Mouse (Mus musculus) neutrophil, adult 5-6 weeks (primary cell): Measurements from ENCODE around the gene Atp13a4. TPM values are rescaled to one million over a fixed set of nuclear protein-coding genes. Genes with fewer than 3 reads are reported as not detected.

ENCODE experiments used
- ATAC-seq: fragments of 151-379, 151-347 bp; 2 replicates; pipeline ENCODE4 v1.8.0; 2017; ENCODE audit warnings: mild to moderate bottlenecking, moderate TSS enrichment; ENCODE audit not compliant: insufficient number of reproducible peaks, poor library complexity, low FRiP score, severe bottlenecking; ENCODE audit errors: extremely low read depth
- total RNA-seq: library from RNA; stranded (forward); fragments of 200-1000 nt; gene quantifications from 2 replicates; pipeline ENCODE4 v1.2.3, GENCODE M21; 2017

Atp13a4 gene
- total RNA-seq, 1 experiment from 2014 or later: not detected

- ATAC-seq: no peak
These were observed 53.6 kb downstream of the Atp13a4 start for GRCm38 (mm10) chr16:29491031-29491430.

- ATAC-seq: no peak
These were observed 63.2 kb downstream of the Atp13a4 start for GRCm38 (mm10) chr16:29481439-29481838.

- ATAC-seq: no peak
These were observed 64.3 kb downstream of the Atp13a4 start for GRCm38 (mm10) chr16:29480396-29480795.

- ATAC-seq: no peak
These were observed 80.9 kb downstream of the Atp13a4 start for GRCm38 (mm10) chr16:29463798-29464197.

- no peak for ATAC-seq
These were observed 85.3 kb downstream of the Atp13a4 start for GRCm38 (mm10) chr16:29459331-29459730.

- no peak for ATAC-seq
These were observed 87.8 kb downstream of the Atp13a4 start for GRCm38 (mm10) chr16:29456851-29457250.

GRCm38 (mm10) chr16:29453282-29453681 is 91.4 kb downstream of the Atp13a4 start:
- no peak for ATAC-seq

GRCm38 (mm10) chr16:29451706-29452105 is 93.0 kb downstream of the Atp13a4 start:
- ATAC-seq: no peak

GRCm38 (mm10) chr16:29442126-29442525 is 102.5 kb downstream of the Atp13a4 start:
- no peak for ATAC-seq

GRCm38 (mm10) chr16:29441405-29441985 is 103.2 kb downstream of the Atp13a4 start:
- no peak for ATAC-seq

GRCm38 (mm10) chr16:29438045-29438444 is 106.6 kb downstream of the Atp13a4 start:
- ATAC-seq: no peak

GRCm38 (mm10) chr16:29435746-29436145 is 108.9 kb downstream of the Atp13a4 start:
- no peak for ATAC-seq

- ATAC-seq: no peak
These were observed 110.0 kb downstream of the Atp13a4 start for GRCm38 (mm10) chr16:29434712-29435111.

GRCm38 (mm10) chr16:29414822-29415221 is 129.8 kb downstream of the Atp13a4 start:
- ATAC-seq: no peak

GRCm38 (mm10) chr16:29407319-29407718 is 137.3 kb downstream of the Atp13a4 start:
- ATAC-seq: no peak

- ATAC-seq: no peak
These were observed 145.6 kb downstream of the Atp13a4 start for GRCm38 (mm10) chr16:29399079-29399478.

- ATAC-seq: no peak
These were observed 159.9 kb downstream of the Atp13a4 start for GRCm38 (mm10) chr16:29384781-29385180.

GRCm38 (mm10) chr16:29378458-29378857 is 166.2 kb downstream of the Atp13a4 start, which contains the start of gene Atp13a5:
Gene Atp13a5, minus strand, starts transcription at chr16:29378732.
- ATAC-seq: no peak

GRCm38 (mm10) chr16:29374636-29375035 is 170.0 kb downstream of the Atp13a4 start:
- no peak for ATAC-seq
